Mouse (Mus musculus): ENCODE measurements around the gene Rpusd1. TPM values are rescaled to one million over a fixed set of nuclear protein-coding genes. Genes with fewer than 3 reads are reported as not detected.

Rpusd1 gene
- 10 to 100 TPM; 34.2 to 35.5 TPM for total RNA-seq (2021)
- long read RNA-seq, experiment 1, transcript Rpusd1-202 (5 exons, 1,531 nt), result major isoform, 19 of 54 reads
- long read RNA-seq, experiment 1, transcript Rpusd1-201 (6 exons, 1,745 nt), result minor isoform, 12 of 54 reads
- long read RNA-seq, experiment 1, partial matches to known transcripts, result 8 of 54 reads
- long read RNA-seq, experiment 1, other reads (novel, unspliced or antisense), result 9 of 54 reads
- long read RNA-seq, experiment 2, transcript Rpusd1-202 (5 exons, 1,531 nt), result major isoform, 18 of 34 reads
- long read RNA-seq, experiment 2, partial matches to known transcripts, result 6 of 34 reads
- long read RNA-seq, experiment 2, other reads (novel, unspliced or antisense), result 4 of 34 reads

GRCm38 (mm10) chr17:25727265-25728008, at the start of gene Rpusd1, which contains the start of gene Chtf18:
Gene Rpusd1 (plus strand): TSS chr17:25727670.
Gene Chtf18 (minus strand): TSS chr17:25727419.
- intact Hi-C loops (cut with DNase I), result no loop called here

GRCm38 (mm10) chr17:25677969-25678368, 49.5 kb upstream of the Rpusd1 start:
- no peak for DNase-seq (ENCODE audit: low spot score in 2 of 2)
- intact Hi-C loops (cut with DNase I), result no loop called here

More at GRCm38 (mm10) chr17:25727265-25728008, at the start of gene Rpusd1, which contains the start of gene Chtf18:
- peak; percentile 99 to 100 for DNase-seq (ENCODE audit: low spot score in 2 of 2)

DNA sequence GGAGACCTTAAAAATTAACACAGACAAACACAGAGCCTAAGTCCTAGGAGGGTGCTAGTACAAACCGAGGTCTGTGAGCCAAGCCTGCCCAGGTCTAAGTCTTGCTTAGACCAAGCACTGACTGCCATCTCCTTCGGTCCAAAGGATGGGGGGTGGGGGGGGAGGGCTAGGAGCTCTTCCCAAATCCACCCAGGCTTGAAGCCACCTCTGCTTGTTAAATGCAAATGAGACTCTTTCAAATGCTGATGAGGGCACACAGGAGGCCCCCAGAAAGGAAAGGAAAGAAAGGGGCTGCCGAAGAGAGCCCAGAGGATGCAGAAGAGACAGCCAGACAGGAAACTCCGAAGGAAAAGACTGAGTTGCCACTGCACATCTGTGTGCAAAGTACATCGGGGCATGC, 47.7 kb upstream of the Rpusd1 start:
- intact Hi-C loops (cut with DNase I), result no loop called here

GRCm38 (mm10) chr17:25681636-25682035, 45.8 kb upstream of the Rpusd1 start:
- no peak for DNase-seq (ENCODE audit: low spot score in 2 of 2)
- intact Hi-C loops (cut with DNase I), result no loop called here

More for the DNA sequence above, 47.7 kb upstream of the Rpusd1 start:
- no peak for DNase-seq (ENCODE audit: low spot score in 2 of 2)

GRCm38 (mm10) chr17:25686323-25686722, 41.1 kb upstream of the Rpusd1 start:
- intact Hi-C loops (cut with DNase I), result no loop called here
- DNase-seq (ENCODE audit: low spot score in 2 of 2), result no peak

- intact Hi-C loops (cut with DNase I), result no loop called here
- no peak for DNase-seq (ENCODE audit: low spot score in 2 of 2)
Measured at GRCm38 (mm10) chr17:25688922-25689321, 38.5 kb upstream of the Rpusd1 start.

DNA sequence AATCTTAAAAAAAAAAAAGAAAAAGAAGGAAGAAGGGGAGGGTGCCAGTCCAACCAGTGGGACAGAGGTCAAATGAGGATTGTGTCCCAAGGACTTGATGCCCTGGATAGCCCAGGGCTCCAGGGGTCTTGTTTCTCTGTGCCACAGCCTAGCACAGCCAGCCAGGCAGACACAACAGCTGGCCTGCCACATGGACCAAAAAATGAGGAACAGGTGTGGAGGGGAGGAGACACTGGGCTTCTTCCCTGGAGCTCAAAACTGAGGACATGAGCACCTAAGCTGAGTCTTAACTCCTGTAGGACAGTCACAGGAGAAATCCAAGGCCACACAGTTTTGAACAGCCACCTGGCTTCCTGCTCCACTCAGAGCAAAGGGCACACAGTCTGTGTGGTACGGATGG, 31.2 kb upstream of the Rpusd1 start:
- DNase-seq (ENCODE audit: low spot score in 2 of 2), result no peak
- intact Hi-C loops (cut with DNase I), result no loop called here

DNA sequence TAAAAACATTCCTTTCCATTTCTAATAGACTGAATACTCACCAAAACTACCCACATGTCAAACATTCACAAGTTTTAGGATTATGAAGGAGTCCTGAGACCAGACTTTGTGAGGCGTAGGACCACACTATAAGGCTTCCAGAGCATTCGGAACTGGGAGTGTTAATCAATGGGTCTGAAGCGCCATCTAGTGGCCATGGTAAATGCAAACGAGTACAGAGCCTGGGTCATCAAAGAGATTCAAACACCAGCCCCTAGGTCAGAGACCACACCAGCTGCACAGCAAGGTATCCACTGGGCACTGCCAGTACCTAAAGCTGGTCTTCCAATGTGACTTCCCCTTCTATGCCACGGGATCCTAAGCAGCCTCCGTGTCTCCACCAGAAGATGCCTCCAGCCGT, 29.0 kb upstream of the Rpusd1 start:
- intact Hi-C loops (cut with DNase I), result loop anchor here (2.0 kb wide), 3 partner anchors 130 to 222 kb away; no protein-coding TSS in a partner anchor
- DNase-seq (ENCODE audit: low spot score in 2 of 2), result peak; percentile 75 to 90

- intact Hi-C loops (cut with DNase I), result loop anchor here (5.0 kb wide), 1 partner anchor 304 kb away; no protein-coding TSS in a partner anchor
- DNase-seq (ENCODE audit: low spot score in 2 of 2), result no peak
Measured at GRCm38 (mm10) chr17:25700863-25701496, 26.5 kb upstream of the Rpusd1 start.

GRCm38 (mm10) chr17:25709994-25710393, 17.5 kb upstream of the Rpusd1 start:
- intact Hi-C loops (cut with DNase I), result no loop called here
- DNase-seq (ENCODE audit: low spot score in 2 of 2), result no peak

DNA sequence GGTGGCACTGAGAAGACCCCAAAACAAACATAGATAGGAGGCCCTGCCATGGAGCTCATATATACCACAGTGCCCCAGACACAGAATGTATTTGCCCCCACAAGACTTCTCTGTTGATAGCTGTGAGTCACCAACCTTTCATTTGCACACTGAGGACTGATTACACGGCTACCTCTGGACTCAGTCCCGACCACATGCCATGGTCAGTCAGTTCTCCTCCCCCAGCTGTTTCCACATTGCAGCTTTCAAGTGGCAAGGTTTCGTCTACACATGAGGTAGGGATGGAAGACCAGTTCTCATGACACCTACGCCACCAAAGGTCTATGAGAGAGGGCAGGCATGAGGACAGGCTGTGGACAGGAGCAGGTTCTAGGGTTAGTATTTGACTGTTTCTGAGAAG, 16.3 kb upstream of the Rpusd1 start:
- intact Hi-C loops (cut with DNase I), result no loop called here

GRCm38 (mm10) chr17:25715627-25716026, 11.8 kb upstream of the Rpusd1 start:
- intact Hi-C loops (cut with DNase I), result no loop called here
- DNase-seq (ENCODE audit: low spot score in 2 of 2), result no peak

More for the DNA sequence above, 16.3 kb upstream of the Rpusd1 start:
- no peak for DNase-seq (ENCODE audit: low spot score in 2 of 2)

DNA sequence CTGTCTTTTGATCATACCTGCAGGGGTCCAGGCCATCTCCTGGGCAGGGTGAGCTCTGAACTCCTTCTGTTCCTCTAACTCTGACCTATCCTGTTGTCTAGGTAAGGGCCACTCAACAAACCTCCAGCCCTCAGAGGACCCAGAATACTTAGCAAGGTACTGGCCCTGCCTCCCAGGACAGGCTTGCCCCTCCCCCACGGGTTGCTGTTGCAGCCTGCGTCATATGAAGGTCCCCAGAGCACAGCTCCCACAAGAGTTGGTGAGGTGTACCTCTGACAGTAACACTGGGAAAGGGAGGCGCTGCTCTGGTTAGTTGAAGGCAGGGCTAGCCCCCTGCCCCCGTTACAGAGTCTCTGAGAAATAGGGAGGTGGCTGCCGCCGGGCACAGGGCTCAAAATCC, 11.3 kb upstream of the Rpusd1 start:
- no peak for DNase-seq (ENCODE audit: low spot score in 2 of 2)
- intact Hi-C loops (cut with DNase I), result no loop called here

DNA sequence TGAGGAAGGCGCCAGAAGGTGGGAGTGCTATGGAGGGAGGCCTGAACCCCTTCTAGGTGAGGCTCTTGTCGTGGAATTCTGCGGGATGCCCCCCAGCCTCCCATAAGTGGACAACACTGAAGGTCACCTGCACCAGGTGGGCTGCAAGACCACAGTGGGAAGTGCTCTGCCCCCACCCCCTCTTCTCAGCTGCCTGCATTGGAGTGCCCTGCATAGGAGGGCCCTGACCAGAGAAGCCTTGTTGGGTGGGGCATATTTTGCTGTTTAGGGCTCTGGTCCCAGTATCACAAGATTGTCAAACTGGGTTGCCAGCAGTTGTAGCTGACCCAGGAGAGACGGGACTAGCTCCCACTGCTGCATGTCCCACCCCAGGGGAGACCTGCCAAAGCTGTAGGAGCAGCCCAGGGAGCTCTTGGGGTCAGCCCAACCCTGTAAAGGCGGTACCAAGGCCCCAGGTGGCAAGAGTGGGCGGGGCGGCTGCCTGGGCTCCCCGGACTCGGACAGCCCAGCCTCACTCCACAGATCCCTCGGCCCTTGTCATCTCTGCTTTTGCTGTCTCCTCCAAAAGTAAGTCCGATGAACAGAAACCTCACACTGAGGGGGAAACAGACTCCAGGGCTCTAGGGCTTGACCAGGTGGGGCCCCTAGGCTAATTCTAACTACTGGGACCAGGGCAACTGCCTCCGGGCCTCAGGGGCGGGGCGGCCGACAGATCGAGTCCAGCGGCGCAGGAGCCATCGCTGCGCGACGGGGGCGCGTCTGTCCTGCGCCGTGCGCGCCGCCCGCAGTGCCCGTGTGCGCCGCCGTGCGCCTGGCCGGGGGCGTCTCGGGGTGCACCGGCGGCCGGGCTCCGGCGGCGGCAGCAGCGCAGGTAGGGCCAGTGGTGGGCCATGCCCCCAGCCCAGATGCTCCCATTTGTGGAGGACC, 10.5 kb upstream of the Rpusd1 start, which contains the start of gene Gng13:
Gene Gng13 (plus strand): TSS at position 461 of the 927 bp plus-strand sequence.
- peak in 1 of 2 experiments; percentile 34 for DNase-seq (ENCODE audit: low spot score in 2 of 2)

GRCm38 (mm10) chr17:25717691-25718090, 9.8 kb upstream of the Rpusd1 start:
- no peak for DNase-seq (ENCODE audit: low spot score in 2 of 2)
- intact Hi-C loops (cut with DNase I), result no loop called here

More for the DNA sequence above, 10.5 kb upstream of the Rpusd1 start, which contains the start of gene Gng13:
- intact Hi-C loops (cut with DNase I), result no loop called here

DNA sequence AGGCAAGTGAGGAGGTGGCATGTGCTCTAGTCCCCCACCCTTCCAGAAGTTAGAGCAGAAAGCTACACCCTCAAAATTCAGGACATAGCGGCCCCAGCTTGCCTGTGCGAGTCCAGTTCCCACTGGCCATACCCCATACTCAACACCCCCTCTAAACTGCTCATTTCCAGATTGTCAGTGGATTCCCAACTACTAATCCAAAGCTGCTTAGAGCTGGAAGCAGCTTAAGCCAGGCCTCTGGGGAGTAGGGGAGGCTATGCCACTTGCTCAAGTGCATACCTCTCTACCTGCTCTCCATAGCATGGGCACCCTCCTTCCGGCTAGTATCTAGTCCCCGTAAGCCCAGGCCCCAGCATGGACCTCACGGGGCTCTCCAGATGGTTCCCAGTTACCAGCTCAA, 6.0 kb upstream of the Rpusd1 start:
- no peak for DNase-seq (ENCODE audit: low spot score in 2 of 2)
- intact Hi-C loops (cut with DNase I), result no loop called here

DNA sequence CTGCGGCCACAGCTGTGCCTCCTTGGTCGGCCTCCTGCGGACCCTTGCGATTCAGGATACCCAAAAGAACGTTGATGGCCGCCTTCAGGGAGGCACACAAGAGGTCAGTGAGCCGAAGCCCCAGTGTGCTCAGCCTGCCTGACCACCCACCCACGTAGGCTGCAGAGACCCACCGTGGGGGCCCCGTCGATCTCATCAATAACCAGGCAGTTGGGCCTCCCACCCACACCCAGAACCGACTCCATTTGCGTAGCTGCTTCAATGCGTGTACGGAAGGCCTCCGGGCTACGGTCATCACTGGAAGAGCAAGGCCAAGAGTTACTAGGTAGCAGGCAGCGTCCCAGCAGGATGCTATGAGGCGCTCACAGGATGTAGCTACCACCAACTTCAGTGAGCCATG, 4.0 kb upstream of the Rpusd1 start:
- intact Hi-C loops (cut with DNase I), result no loop called here
- no peak for DNase-seq (ENCODE audit: low spot score in 2 of 2)

- DNase-seq (ENCODE audit: low spot score in 2 of 2), result no peak
- intact Hi-C loops (cut with DNase I), result no loop called here
Measured at GRCm38 (mm10) chr17:25723919-25724318, 3.6 kb upstream of the Rpusd1 start.

DNA sequence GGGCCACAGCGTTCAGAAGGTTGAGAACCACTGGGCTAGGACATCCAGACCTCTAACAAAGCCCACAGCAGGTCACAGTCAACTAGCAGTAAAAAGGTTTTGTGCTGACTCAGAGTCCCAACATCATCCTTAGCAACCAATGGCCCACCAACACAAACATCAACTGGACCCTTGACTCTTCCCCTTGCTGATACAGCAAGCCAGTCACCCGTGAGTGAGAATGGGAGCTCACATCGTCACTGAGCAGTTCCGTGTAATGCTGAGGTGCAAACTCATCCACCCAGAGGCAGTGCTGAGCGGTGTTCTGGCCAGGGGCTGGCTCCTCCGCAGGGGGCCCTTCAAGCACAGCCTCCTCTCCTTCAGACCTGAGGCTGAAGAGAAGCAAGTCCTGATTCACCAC, 2.2 kb upstream of the Rpusd1 start:
- DNase-seq (ENCODE audit: low spot score in 2 of 2), result no peak
- intact Hi-C loops (cut with DNase I), result no loop called here
